Mouse (Mus musculus) kidney, adult 11 months (tissue): ENCODE measurements at regions not wholly inside any gene's neighbourhood (a gene's known extent, or its start where the extent isn't known, plus 50 kb on each side); places are given as distances from the start of the nearest gene placed in this dataset.

Experiments
- DNase-seq: peaks from one replicate; pipeline ENCODE4 v3.0.0; 2022

- peak; percentile 21 for DNase-seq
Observed at GRCm38 (mm10) chrX:70261360-70261759, 103.5 kb downstream of the Ids start.

- no peak for DNase-seq
Observed at GRCm38 (mm10) chrX:70216011-70216410, 148.9 kb downstream of the Ids start.

GRCm38 (mm10) chrX:70184427-70185090, 180.3 kb downstream of the Ids start:
- peak; percentile 15 for DNase-seq

GRCm38 (mm10) chrX:70169737-70170136, 195.1 kb downstream of the Ids start:
- DNase-seq = no peak

- DNase-seq = no peak
Observed at GRCm38 (mm10) chrX:70161011-70161410, 203.9 kb downstream of the Ids start.
